ENCODE assay signal across 1 mouse cellular context in the genomic region with DNA sequence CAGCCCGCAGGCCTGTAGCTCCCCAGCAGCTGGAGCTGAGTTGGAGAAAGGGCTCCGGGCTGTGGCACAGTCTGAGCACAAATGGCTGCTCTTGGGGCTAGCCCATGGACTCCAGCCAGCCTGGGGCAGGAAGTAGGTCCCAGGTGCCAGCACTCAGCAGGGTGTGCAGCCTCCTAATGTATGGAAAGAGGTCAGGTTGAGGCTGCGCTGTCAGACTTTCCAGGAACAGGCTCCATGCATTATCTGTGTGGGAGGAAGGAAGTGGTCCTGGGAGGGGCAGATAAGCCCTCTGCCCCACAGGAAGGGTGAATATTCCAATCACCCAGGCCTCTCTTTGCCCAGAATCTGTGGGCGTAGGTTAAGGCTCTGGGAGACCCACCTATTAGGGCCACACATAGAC.
TF ChIP-seq lines count a peak whose summit lies in the region.

No protein-coding gene starts in this region.

TF ChIP-seq in MEL, 35 proteins besides CTCF, POLR2A, EP300 and RAD21 (continued from another document):
- TF ChIP-seq RCOR1 (IDR thresholded peaks at IDR 0.05; ENCODE audit: low read depth, low read length) (peak; percentile 78; the same call in 1 of the 2 replicates), NELFE (IDR thresholded peaks at IDR 0.05; ENCODE audit: low read depth, low read length) (no peak), TAL1 (IDR thresholded peaks at IDR 0.05; ENCODE audit: low read length) (peak; percentile 94), JUND (IDR thresholded peaks at IDR 0.05; ENCODE audit: low read depth, low read length) (0 out of 2 replicates have a peak, but pooled peaks have one; percentile 73), ETS1 (IDR thresholded peaks at IDR 0.05; ENCODE audit: low read depth, low read length) (peak; percentile 66; the same call in 1 of the 2 replicates), SIN3A (IDR thresholded peaks at IDR 0.05; ENCODE audit: low read length) (peak; percentile 58; the same call in 1 of the 2 replicates), GATA1 (IDR thresholded peaks at IDR 0.05; ENCODE audit: low read depth, low read length) (peak; percentile 94), TCF12 (IDR thresholded peaks at IDR 0.05; ENCODE audit: low read depth, low read length) (peak; percentile 80)
TF ChIP-seq in MEL: peak in this region for 7.
